Mouse (Mus musculus) liver (tissue): ENCODE measurements at regions not wholly inside any gene's neighbourhood (a gene's known extent, or its start where the extent isn't known, plus 50 kb on each side); places are given as distances from the start of the nearest gene placed in this dataset.

Experiments
- DNase-seq: peaks from one replicate; pipeline ENCODE4 v3.0.0-alpha.2; 2020; ENCODE audit warnings: mixed read lengths

DNA sequence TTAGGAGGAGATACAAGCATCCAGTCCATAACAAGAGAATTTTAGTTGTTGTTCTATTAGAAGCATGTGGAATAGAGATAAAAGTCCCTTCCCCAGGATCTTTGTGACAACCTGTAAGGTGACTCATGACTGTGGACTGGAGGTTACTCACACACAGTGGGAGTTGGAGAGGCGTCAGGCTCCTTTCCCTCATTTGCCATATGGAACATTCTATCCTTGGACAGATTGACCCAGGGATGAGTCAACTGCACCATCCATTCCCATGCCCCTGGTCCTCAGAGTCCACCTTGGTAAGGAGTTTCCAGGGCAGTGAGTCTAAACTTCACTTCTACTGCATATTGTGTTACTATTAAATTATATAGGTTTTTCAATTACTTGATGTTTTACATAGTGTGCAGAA lies 444.9 kb upstream of the Mon1b start:
- no peak for DNase-seq

GRCm38 (mm10) chr8:113191537-113191936 lies 443.9 kb upstream of the Mon1b start:
- DNase-seq: no peak
